Mouse (Mus musculus): ENCODE measurements at regions not wholly inside any gene's neighbourhood (a gene's known extent, or its start where the extent isn't known, plus 50 kb on each side); places are given as distances from the start of the nearest gene placed in this dataset.

- intact Hi-C loops (cut with DNase I): no loop called here
- no peak for DNase-seq
Measured at GRCm38 (mm10) chrX:11387200-11387940, 59.7 kb downstream of the H2al1j start.

GRCm38 (mm10) chrX:11388860-11389259 lies 61.2 kb downstream of the H2al1j start:
- DNase-seq: peak; percentile 5 to 14
- intact Hi-C loops (cut with DNase I): no loop called here

- no peak for DNase-seq
- intact Hi-C loops (cut with DNase I): no loop called here
Measured at GRCm38 (mm10) chrX:11400406-11400805, 72.8 kb downstream of the H2al1j start.

- DNase-seq: no peak
- intact Hi-C loops (cut with DNase I): no loop called here
Measured at GRCm38 (mm10) chrX:11404369-11404768, 76.7 kb downstream of the H2al1j start.

- DNase-seq: no peak
- intact Hi-C loops (cut with DNase I): no loop called here
Measured at GRCm38 (mm10) chrX:11412316-11412826, 84.7 kb downstream of the H2al1j start.

- intact Hi-C loops (cut with DNase I): loop anchor here (5.0 kb wide), 1 partner anchor 77 kb away; no protein-coding TSS in a partner anchor
Measured at GRCm38 (mm10) chrX:11415662-11416061, 88.0 kb downstream of the H2al1j start.

GRCm38 (mm10) chrX:11416510-11416909 lies 88.9 kb downstream of the H2al1j start:
- intact Hi-C loops (cut with DNase I): loop anchor here (5.0 kb wide), 1 partner anchor 76 kb away; no protein-coding TSS in a partner anchor

More at GRCm38 (mm10) chrX:11415662-11416061, 88.0 kb downstream of the H2al1j start:
- DNase-seq: no peak

GRCm38 (mm10) chrX:11417861-11418260 lies 90.2 kb downstream of the H2al1j start:
- intact Hi-C loops (cut with DNase I): loop anchor here (5.0 kb wide), 1 partner anchor 74 kb away; no protein-coding TSS in a partner anchor
- DNase-seq: peak; percentile 15 to 37

More at GRCm38 (mm10) chrX:11416510-11416909, 88.9 kb downstream of the H2al1j start:
- DNase-seq: peak; percentile 14 to 28

- intact Hi-C loops (cut with DNase I): loop anchor here (5.0 kb wide), 1 partner anchor 74 kb away; no protein-coding TSS in a partner anchor
- peak in 1 of 2 experiments; percentile 36 for DNase-seq
Measured at GRCm38 (mm10) chrX:11418261-11418660, 90.6 kb downstream of the H2al1j start.

- DNase-seq: no peak
- intact Hi-C loops (cut with DNase I): loop anchor here (5.0 kb wide), 1 partner anchor 73 kb away; no protein-coding TSS in a partner anchor
Measured at GRCm38 (mm10) chrX:11419162-11419631, 91.6 kb downstream of the H2al1j start.

GRCm38 (mm10) chrX:11432403-11433004 lies 104.9 kb downstream of the H2al1j start:
- no peak for DNase-seq
- intact Hi-C loops (cut with DNase I): no loop called here

- intact Hi-C loops (cut with DNase I): no loop called here
- DNase-seq: no peak
Measured at GRCm38 (mm10) chrX:11435338-11435737, 107.7 kb downstream of the H2al1j start.

- intact Hi-C loops (cut with DNase I): no loop called here
- peak; percentile 11 to 13 for DNase-seq
Measured at GRCm38 (mm10) chrX:11437151-11437944, 109.7 kb downstream of the H2al1j start.

- DNase-seq: no peak
- intact Hi-C loops (cut with DNase I): no loop called here
Measured at GRCm38 (mm10) chrX:11443543-11443942, 115.9 kb downstream of the H2al1j start.

- peak; percentile 22 to 38 for DNase-seq
- intact Hi-C loops (cut with DNase I): no loop called here
Measured at GRCm38 (mm10) chrX:11444261-11444725, 116.7 kb downstream of the H2al1j start.

- intact Hi-C loops (cut with DNase I): no loop called here
- DNase-seq: peak; percentile 4 to 8
Measured at GRCm38 (mm10) chrX:11448711-11449110, 121.1 kb downstream of the H2al1j start.

GRCm38 (mm10) chrX:11458521-11458920 lies 130.9 kb downstream of the H2al1j start:
- intact Hi-C loops (cut with DNase I): no loop called here
- no peak for DNase-seq

- intact Hi-C loops (cut with DNase I): no loop called here
- DNase-seq: no peak
Measured at GRCm38 (mm10) chrX:11463955-11464511, 136.4 kb downstream of the H2al1j start.

GRCm38 (mm10) chrX:11466191-11466590 lies 138.6 kb downstream of the H2al1j start:
- intact Hi-C loops (cut with DNase I): no loop called here
- no peak for DNase-seq

- intact Hi-C loops (cut with DNase I): no loop called here
- DNase-seq: no peak
Measured at GRCm38 (mm10) chrX:11479696-11480339, 152.2 kb downstream of the H2al1j start.

Data from heart, postnatal 36 days (tissue).